Mouse (Mus musculus) MEL (cell line): ENCODE measurements at regions not wholly inside any gene's neighbourhood (a gene's known extent, or its start where the extent isn't known, plus 50 kb on each side); places are given as distances from the start of the nearest gene placed in this dataset.

Source experiments
- CHD2 ChIP-seq: IDR thresholded peaks from 2 replicates; pipeline ENCODE4 v1.6.1; 2011; ENCODE audit warnings: low read length, improper control_type of control experiment
- CTCF ChIP-seq, 3 experiments: IDR thresholded peaks in 2 of 3; conservative IDR thresholded peaks in 1 of 3; 2 replicates each; pipeline ENCODE4 v1.5.1; 2011 to 2012; ENCODE audit warnings: low read length in 3 of 3, low read depth in 2 of 3, mild to moderate bottlenecking in 2 of 3, improper control_type of control experiment in 1 of 3, inconsistent platforms in 1 of 3, mixed read lengths in 1 of 3, moderate library complexity in 1 of 3; ENCODE audit not compliant: control insufficient read depth in 1 of 3, insufficient read depth in 1 of 3, poor library complexity in 1 of 3, severe bottlenecking in 1 of 3
- GATA1 ChIP-seq: IDR thresholded peaks from 2 replicates; pipeline ENCODE4 v1.6.1; 2011; ENCODE audit warnings: low read depth, low read length, improper control_type of control experiment
- MEF2A ChIP-seq: IDR thresholded peaks from 2 replicates; pipeline ENCODE4 v1.6.1; 2014; ENCODE audit warnings: low read depth, mild to moderate bottlenecking, inconsistent platforms, low read length, improper control_type of control experiment; ENCODE audit not compliant: poor library complexity, insufficient replicate concordance, severe bottlenecking; ENCODE audit errors: extremely low read depth
- MYB ChIP-seq: IDR thresholded peaks from 2 replicates; pipeline ENCODE4 v1.6.1; 2011; ENCODE audit warnings: mild to moderate bottlenecking, low read depth, low read length, improper control_type of control experiment
- POLR2A ChIP-seq, 2 experiments: IDR thresholded peaks; 2 replicates each; pipeline ENCODE4 v1.6.1; 2011 to 2012; ENCODE audit warnings: low read length in 2 of 2, mild to moderate bottlenecking in 2 of 2, control low read depth in 1 of 2, improper control_type of control experiment in 1 of 2, low read depth in 1 of 2, moderate library complexity in 1 of 2; ENCODE audit not compliant: control insufficient read depth in 1 of 2, insufficient read depth in 1 of 2, poor library complexity in 1 of 2
- UBTF ChIP-seq: IDR thresholded peaks from 2 replicates; pipeline ENCODE4 v1.6.1; 2012; ENCODE audit warnings: low read depth, mild to moderate bottlenecking, inconsistent platforms, low read length, improper control_type of control experiment, moderate library complexity, borderline replicate concordance; ENCODE audit not compliant: insufficient read depth
- USF1 ChIP-seq: IDR thresholded peaks from 2 replicates; pipeline ENCODE4 v1.6.1; 2014; ENCODE audit warnings: low read depth, mild to moderate bottlenecking, inconsistent platforms, low read length, improper control_type of control experiment, moderate library complexity
- ZKSCAN1 ChIP-seq: IDR thresholded peaks from 2 replicates; pipeline ENCODE4 v1.6.1; 2012; ENCODE audit warnings: low read depth, mild to moderate bottlenecking, inconsistent platforms, low read length, improper control_type of control experiment, moderate library complexity
- ZMIZ1 ChIP-seq: IDR thresholded peaks from 2 replicates; pipeline ENCODE4 v1.6.1; 2012; ENCODE audit warnings: low read depth, mild to moderate bottlenecking, inconsistent platforms, low read length, improper control_type of control experiment, moderate library complexity
- ZNF384 ChIP-seq: IDR thresholded peaks from 2 replicates; pipeline ENCODE4 v1.6.1; 2012; ENCODE audit warnings: low read depth, mild to moderate bottlenecking, inconsistent platforms, low read length, improper control_type of control experiment

GRCm38 (mm10) chr5:43156771-43157170 is 76.2 kb upstream of the Cpeb2 start:
- TF ChIP-seq UBTF (no peak), CHD2 (no peak), ZNF384 (no peak), USF1 (no peak), MEF2A (no peak), CTCF (IDR thresholded peaks at IDR 0.05 in 2 of 3, conservative IDR thresholded peaks at IDR 0.05 in 1 of 3; ENCODE audit: control insufficient read depth in 1 of 3, insufficient read depth in 1 of 3, low read depth in 2 of 3, low read length in 3 of 3, poor library complexity in 1 of 3, severe bottlenecking in 1 of 3) (no peak), MYB (no peak), GATA1 (no peak), POLR2A (IDR thresholded peaks at IDR 0.05; ENCODE audit: control insufficient read depth in 1 of 2, insufficient read depth in 1 of 2, low read depth in 1 of 2, low read length in 2 of 2, poor library complexity in 1 of 2) (no peak), ZKSCAN1 (no peak), ZMIZ1 (no peak)
